Mouse (Mus musculus): ENCODE results near the gene Dera. TPM values are rescaled to one million over a fixed set of nuclear protein-coding genes. Genes with fewer than 3 reads are reported as not detected.

Dera gene
- polyA plus RNA-seq, 1 experiment from 2014 or later: 15.9 TPM

- no peaks in the 10 kb centered on the region for H3K27me3 ChIP-seq (ENCODE audit: control insufficient read depth, insufficient read depth, low read length)
- H3K4me1 ChIP-seq (ENCODE audit: control insufficient read depth, insufficient read depth, low read length): peaks cover 9% of the 10 kb centered on the region; the same call in 1 of the 2 replicates
- ATAC-seq (ENCODE audit: low FRiP score, low TSS enrichment) (no peak), DNase-seq (no peak)
- no peak overlapping the region for H3K27ac ChIP-seq (replicated peaks; ENCODE audit: low read depth, low read length)
- H3K4me3 ChIP-seq (replicated peaks; ENCODE audit: low read depth, low read length): no peak overlapping the region
- 90% methylated on average over 4 of the region's 4 CpGs for WGBS
- no peaks in the 10 kb centered on the region for H3K9me3 ChIP-seq (ENCODE audit: control insufficient read depth, low read length)
- no peak overlapping the region for H3K4me2 ChIP-seq (ENCODE audit: low read length)
- peaks cover 48% of the 10 kb centered on the region for H3K36me3 ChIP-seq (ENCODE audit: control insufficient read depth, insufficient read depth, low read length)
- no peak overlapping the region for H3K9ac ChIP-seq (replicated peaks; ENCODE audit: low read length)
Measured at GRCm38 (mm10) chr6:137752275-137752655, 2.1 kb upstream of the Dera start.

GRCm38 (mm10) chr6:137754857-137755232 is 499 bp downstream of the Dera start:
- Histone ChIP-seq H3K4me1 (ENCODE audit: control insufficient read depth, insufficient read depth, low read length) (peaks cover 9% of the 10 kb centered on the region; the same call in 1 of the 2 replicates), H3K27ac (replicated peaks; ENCODE audit: low read depth, low read length) (no peak overlapping the region), H3K36me3 (ENCODE audit: control insufficient read depth, insufficient read depth, low read length) (peaks cover 24% of the 10 kb centered on the region), H3K9me3 (ENCODE audit: control insufficient read depth, low read length) (no peaks in the 10 kb centered on the region), H3K4me3 (replicated peaks; ENCODE audit: low read depth, low read length) (peak overlapping the region; percentile 52), H3K27me3 (ENCODE audit: control insufficient read depth, insufficient read depth, low read length) (no peaks in the 10 kb centered on the region), H3K4me2 (ENCODE audit: low read length) (peak overlapping the region; percentile 82), H3K9ac (replicated peaks; ENCODE audit: low read length) (peak overlapping the region; percentile 59)
- WGBS: 7% methylated on average over 8 of the region's 8 CpGs
- ATAC-seq (ENCODE audit: low FRiP score, low TSS enrichment) (no peak), DNase-seq (no peak)

- peaks cover 9% of the 10 kb centered on the region; the same call in 1 of the 2 replicates for H3K4me1 ChIP-seq (ENCODE audit: control insufficient read depth, insufficient read depth, low read length)
- no peak overlapping the region for H3K27ac ChIP-seq (replicated peaks; ENCODE audit: low read depth, low read length)
- H3K36me3 ChIP-seq (ENCODE audit: control insufficient read depth, insufficient read depth, low read length): peaks cover 15% of the 10 kb centered on the region
- no peak overlapping the region for H3K4me3 ChIP-seq (replicated peaks; ENCODE audit: low read depth, low read length)
- ATAC-seq (ENCODE audit: low FRiP score, low TSS enrichment) (no peak), DNase-seq (peak; percentile 48)
- H3K9me3 ChIP-seq (ENCODE audit: control insufficient read depth, low read length): no peaks in the 10 kb centered on the region
- no peak overlapping the region for H3K9ac ChIP-seq (replicated peaks; ENCODE audit: low read length)
- H3K27me3 ChIP-seq (ENCODE audit: control insufficient read depth, insufficient read depth, low read length): no peaks in the 10 kb centered on the region
- 73% methylated on average over 5 of the region's 5 CpGs for WGBS
- H3K4me2 ChIP-seq (ENCODE audit: low read length): no peak overlapping the region
Measured at GRCm38 (mm10) chr6:137756310-137756709, 2.0 kb downstream of the Dera start.

- DNase-seq (no peak), ATAC-seq (ENCODE audit: low FRiP score, low TSS enrichment) (no peak)
- H3K36me3 ChIP-seq (ENCODE audit: control insufficient read depth, insufficient read depth, low read length): 0 out of 2 replicates have a peak, but pooled peaks cover 3% of the 10 kb centered on the region
- peaks cover 9% of the 10 kb centered on the region; the same call in 1 of the 2 replicates for H3K4me1 ChIP-seq (ENCODE audit: control insufficient read depth, insufficient read depth, low read length)
- H3K4me2 ChIP-seq (ENCODE audit: low read length): no peak overlapping the region
- H3K9me3 ChIP-seq (ENCODE audit: control insufficient read depth, low read length): no peaks in the 10 kb centered on the region
- WGBS: 97% methylated on average over 1 of the region's 1 CpGs
- no peaks in the 10 kb centered on the region for H3K27me3 ChIP-seq (ENCODE audit: control insufficient read depth, insufficient read depth, low read length)
- H3K4me3 ChIP-seq (replicated peaks; ENCODE audit: low read depth, low read length): no peak overlapping the region
- H3K9ac ChIP-seq (replicated peaks; ENCODE audit: low read length): no peak overlapping the region
- H3K27ac ChIP-seq (replicated peaks; ENCODE audit: low read depth, low read length): no peak overlapping the region
Measured at GRCm38 (mm10) chr6:137757891-137758290, 3.5 kb downstream of the Dera start.

DNA sequence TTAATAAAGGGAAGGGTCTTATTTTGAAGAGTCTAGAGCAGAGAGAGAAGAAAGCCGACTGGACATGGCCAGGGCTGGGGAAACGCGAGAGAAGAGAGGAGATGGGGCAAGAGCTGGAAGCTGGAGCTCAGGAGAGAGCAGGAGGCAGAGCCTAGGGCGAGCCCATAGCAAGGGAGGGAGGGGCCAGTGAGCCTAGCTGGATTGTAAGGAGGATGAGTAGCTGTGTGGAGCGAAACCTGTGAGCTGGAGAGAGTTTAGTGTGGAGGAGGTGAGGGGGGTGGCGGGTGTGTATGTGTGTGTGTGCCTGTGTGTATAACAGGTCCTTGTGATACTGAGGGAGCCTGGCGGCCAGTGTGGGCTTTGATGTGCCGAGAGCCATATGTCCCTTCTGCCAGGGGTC is 5.3 kb downstream of the Dera start:
- 43% methylated on average over 8 of the region's 8 CpGs for WGBS
- no peaks in the 10 kb centered on the region for H3K36me3 ChIP-seq (ENCODE audit: control insufficient read depth, insufficient read depth, low read length)
- H3K27ac ChIP-seq (replicated peaks; ENCODE audit: low read depth, low read length): no peak overlapping the region
- H3K27me3 ChIP-seq (ENCODE audit: control insufficient read depth, insufficient read depth, low read length): no peaks in the 10 kb centered on the region
- H3K9me3 ChIP-seq (ENCODE audit: control insufficient read depth, low read length): no peaks in the 10 kb centered on the region
- H3K4me3 ChIP-seq (replicated peaks; ENCODE audit: low read depth, low read length): no peak overlapping the region
- DNase-seq (peak; percentile 15), ATAC-seq (ENCODE audit: low FRiP score, low TSS enrichment) (no peak)
- peaks cover 5% of the 10 kb centered on the region; the same call in 1 of the 2 replicates for H3K4me1 ChIP-seq (ENCODE audit: control insufficient read depth, insufficient read depth, low read length)
- H3K4me2 ChIP-seq (ENCODE audit: low read length): no peak overlapping the region
- H3K9ac ChIP-seq (replicated peaks; ENCODE audit: low read length): no peak overlapping the region

DNA sequence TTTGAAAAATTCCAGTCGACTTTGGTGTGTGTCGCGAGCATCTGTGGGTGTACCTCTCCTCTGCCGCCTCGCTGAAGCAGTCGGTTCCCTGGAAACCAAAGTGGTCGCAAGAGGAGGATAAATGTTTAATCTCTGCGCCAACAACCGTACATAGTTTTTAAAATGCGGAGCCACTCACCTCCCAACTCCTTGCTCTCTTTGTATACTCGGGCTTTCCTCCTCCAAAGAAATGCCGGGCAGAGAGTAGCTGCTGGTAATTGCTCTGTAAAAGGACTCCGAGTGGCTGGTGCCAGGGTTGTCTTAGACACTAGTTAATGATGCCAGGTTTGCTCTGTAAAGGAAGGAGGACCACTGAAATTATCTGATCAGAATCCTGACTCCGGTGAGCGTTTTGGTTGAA is 6.6 kb downstream of the Dera start:
- Histone ChIP-seq H3K4me2 (ENCODE audit: low read length) (no peak overlapping the region), H3K36me3 (ENCODE audit: control insufficient read depth, insufficient read depth, low read length) (no peaks in the 10 kb centered on the region), H3K4me1 (ENCODE audit: control insufficient read depth, insufficient read depth, low read length) (no peaks in the 10 kb centered on the region), H3K27me3 (ENCODE audit: control insufficient read depth, insufficient read depth, low read length) (no peaks in the 10 kb centered on the region), H3K27ac (replicated peaks; ENCODE audit: low read depth, low read length) (no peak overlapping the region), H3K9ac (replicated peaks; ENCODE audit: low read length) (no peak overlapping the region), H3K4me3 (replicated peaks; ENCODE audit: low read depth, low read length) (no peak overlapping the region), H3K9me3 (ENCODE audit: control insufficient read depth, low read length) (no peaks in the 10 kb centered on the region)
- DNase-seq (peak; percentile 46), ATAC-seq (ENCODE audit: low FRiP score, low TSS enrichment) (no peak)
- WGBS: 69% methylated on average over 15 of the region's 15 CpGs

DNA sequence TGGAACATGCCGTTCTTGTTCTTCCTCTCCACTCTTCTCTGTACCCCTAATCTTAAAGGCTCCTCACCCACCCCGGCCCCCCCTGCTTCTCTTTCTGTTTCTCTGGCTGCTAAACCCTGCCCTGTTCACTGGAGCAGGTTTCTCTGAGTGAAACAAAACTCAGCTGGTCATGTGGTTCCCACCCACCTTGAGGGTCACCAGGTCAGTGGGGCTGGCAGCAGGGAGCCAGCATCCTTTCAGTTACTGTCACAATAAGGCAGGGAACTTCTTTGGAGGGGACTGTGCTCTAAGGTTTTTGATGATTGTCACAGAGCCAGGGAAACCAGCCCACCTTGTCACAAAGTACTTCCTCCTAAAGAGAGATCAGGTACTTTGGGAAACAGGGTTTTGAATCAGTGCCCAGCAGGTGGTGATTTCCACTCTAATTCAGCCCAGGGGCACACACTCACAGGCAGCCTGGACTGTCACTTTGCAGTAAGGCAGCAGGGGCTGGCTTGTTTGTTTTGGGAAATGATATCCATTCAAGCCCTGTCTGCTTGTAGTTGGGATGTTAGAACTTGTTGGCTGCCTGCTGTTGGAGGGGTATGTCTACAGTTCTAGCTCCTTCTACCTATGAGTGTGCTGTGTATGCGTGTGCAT is 10.3 kb downstream of the Dera start:
- no peak overlapping the region for H3K27ac ChIP-seq (replicated peaks; ENCODE audit: low read depth, low read length)
- no peaks in the 10 kb centered on the region for H3K9me3 ChIP-seq (ENCODE audit: control insufficient read depth, low read length)
- no peak overlapping the region for H3K4me3 ChIP-seq (replicated peaks; ENCODE audit: low read depth, low read length)
- no peak for DNase-seq
- no peaks in the 10 kb centered on the region for H3K4me1 ChIP-seq (ENCODE audit: control insufficient read depth, insufficient read depth, low read length)
- H3K4me2 ChIP-seq (ENCODE audit: low read length): no peak overlapping the region
- no peaks in the 10 kb centered on the region for H3K27me3 ChIP-seq (ENCODE audit: control insufficient read depth, insufficient read depth, low read length)
- whole genome bisulfite sequencing: 33% methylated on average over 3 of the region's 3 CpGs
- no peaks in the 10 kb centered on the region for H3K36me3 ChIP-seq (ENCODE audit: control insufficient read depth, insufficient read depth, low read length)
- no peak for ATAC-seq (ENCODE audit: low FRiP score, low TSS enrichment)
- no peak overlapping the region for H3K9ac ChIP-seq (replicated peaks; ENCODE audit: low read length)

DNA sequence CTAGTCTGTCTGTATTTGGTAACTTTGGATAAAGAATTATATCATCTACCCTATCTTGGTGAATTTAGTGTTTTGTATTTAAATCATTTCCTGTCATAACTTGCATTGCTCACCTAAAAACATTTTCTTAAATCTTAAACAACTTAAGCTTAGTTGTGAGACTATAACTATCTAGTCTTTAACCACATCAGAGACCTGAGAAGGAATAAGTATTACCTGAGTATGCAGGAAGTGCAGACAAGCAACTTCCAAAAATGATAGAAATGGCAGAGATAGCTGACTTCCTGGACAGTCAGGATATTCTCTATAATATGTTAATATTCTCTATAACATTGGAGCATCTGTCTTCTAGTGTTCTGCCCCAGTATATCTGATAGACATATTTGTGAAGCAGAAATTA is 11.8 kb downstream of the Dera start:
- H3K9me3 ChIP-seq (ENCODE audit: control insufficient read depth, low read length): no peaks in the 10 kb centered on the region
- DNase-seq: no peak
- ATAC-seq (ENCODE audit: low FRiP score, low TSS enrichment): no peak
- no peak overlapping the region for H3K27ac ChIP-seq (replicated peaks; ENCODE audit: low read depth, low read length)
- H3K36me3 ChIP-seq (ENCODE audit: control insufficient read depth, insufficient read depth, low read length): no peaks in the 10 kb centered on the region
- no peaks in the 10 kb centered on the region for H3K27me3 ChIP-seq (ENCODE audit: control insufficient read depth, insufficient read depth, low read length)
- H3K4me3 ChIP-seq (replicated peaks; ENCODE audit: low read depth, low read length): no peak overlapping the region
- H3K9ac ChIP-seq (replicated peaks; ENCODE audit: low read length): no peak overlapping the region
- H3K4me2 ChIP-seq (ENCODE audit: low read length): no peak overlapping the region
- no peaks in the 10 kb centered on the region for H3K4me1 ChIP-seq (ENCODE audit: control insufficient read depth, insufficient read depth, low read length)

- H3K9me3 ChIP-seq (ENCODE audit: control insufficient read depth, low read length): no peaks in the 10 kb centered on the region
- no peaks in the 10 kb centered on the region for H3K4me1 ChIP-seq (ENCODE audit: control insufficient read depth, insufficient read depth, low read length)
- no peaks in the 10 kb centered on the region for H3K27me3 ChIP-seq (ENCODE audit: control insufficient read depth, insufficient read depth, low read length)
- DNase-seq: no peak
- ATAC-seq (ENCODE audit: low FRiP score, low TSS enrichment): no peak
- H3K27ac ChIP-seq (replicated peaks; ENCODE audit: low read depth, low read length): no peak overlapping the region
- no peak overlapping the region for H3K4me3 ChIP-seq (replicated peaks; ENCODE audit: low read depth, low read length)
- H3K9ac ChIP-seq (replicated peaks; ENCODE audit: low read length): no peak overlapping the region
- H3K36me3 ChIP-seq (ENCODE audit: control insufficient read depth, insufficient read depth, low read length): no peaks in the 10 kb centered on the region
- 75% methylated on average over 3 of the region's 3 CpGs for WGBS
- H3K4me2 ChIP-seq (ENCODE audit: low read length): no peak overlapping the region
Measured at GRCm38 (mm10) chr6:137771621-137772250, 17.4 kb downstream of the Dera start.

Data from midbrain, embryonic 14.5 days (tissue).